Mouse (Mus musculus) forebrain, embryonic 11.5 days (tissue): Measurements from ENCODE around the gene Hmcn2. TPM values are rescaled to one million over a fixed set of nuclear protein-coding genes. Genes with fewer than 3 reads are reported as not detected.

ENCODE experiments used
- ATAC-seq: fragments of 200-750 bp; cut with Nextera tagmentation; replicated peaks from 2 replicates; pipeline ENCODE4 v1.8.0; 2017; ENCODE audit warnings: moderate TSS enrichment; ENCODE audit not compliant: low FRiP score
- DNase-seq: peaks from one replicate; pipeline ENCODE4 v3.0.0-alpha.2; 2017; ENCODE audit warnings: low spot score
- H3K27ac ChIP-seq: fragments of 300-500 bp; sonication (generic); 2 replicates; pipeline ENCODE4 v1.5.1; 2014; ENCODE audit warnings: low read depth, low read length
- H3K27me3 ChIP-seq: fragments of 300-500 bp; sonication (generic); 2 replicates; pipeline ENCODE4 v1.6.1; 2014; ENCODE audit warnings: mild to moderate bottlenecking, low read length, mixed read lengths; ENCODE audit not compliant: control insufficient read depth, insufficient read depth
- H3K36me3 ChIP-seq: fragments of 300-500 bp; sonication (generic); 2 replicates; pipeline ENCODE4 v1.6.1; 2014; ENCODE audit warnings: mild to moderate bottlenecking, low read length, moderate library complexity, mixed read lengths; ENCODE audit not compliant: control insufficient read depth, insufficient read depth
- H3K4me1 ChIP-seq: fragments of 300-500 bp; sonication (generic); replicated peaks from 2 replicates; pipeline ENCODE4 v1.6.1; 2014; ENCODE audit warnings: low read length, mixed read lengths; ENCODE audit not compliant: control insufficient read depth, insufficient read depth
- H3K4me2 ChIP-seq: fragments of 300-500 bp; sonication (generic); 2 replicates; pipeline ENCODE4 v1.6.1; 2014; ENCODE audit warnings: low read depth, mild to moderate bottlenecking, low read length, moderate library complexity, mixed read lengths; ENCODE audit not compliant: severe bottlenecking
- H3K4me3 ChIP-seq: fragments of 300-500 bp; sonication (generic); 2 replicates; pipeline ENCODE4 v1.5.1; 2014; ENCODE audit warnings: low read depth, low read length
- H3K9ac ChIP-seq: fragments of 300-500 bp; sonication (generic); 2 replicates; pipeline ENCODE4 v1.6.1; 2014; ENCODE audit warnings: low read length
- H3K9me3 ChIP-seq: fragments of 300-500 bp; sonication (generic); 2 replicates; pipeline ENCODE4 v1.6.1; 2016; ENCODE audit warnings: low read length, mixed read lengths; ENCODE audit not compliant: control insufficient read depth
- WGBS: fragments of 180-500 bp; shearing (Covaris S2); extraction: QIAGEN DNeasy Blood & Tissue Kit; methylation state at CpG from one replicate; pipeline ENCODE4 v1.1.7; 2014; 5-methylcytosine and 5-hydroxymethylcytosine counted together
- polyA plus RNA-seq: library from polyadenylated mRNA; unstranded; fragments of >200 nt; fragmentation: Nextera tagmentation; extraction: Ambion mirVana; gene quantifications from 2 replicates; pipeline ENCODE4 v1.2.1, GENCODE M21; 2014

Gene Hmcn2
- polyA plus RNA-seq, 1 experiment from 2014 or later: 0.09 TPM

GRCm38 (mm10) chr2:31455418-31455817 lies 141.2 kb downstream of the Hmcn2 start:
- Histone ChIP-seq H3K9ac (no peak overlapping the region), H3K4me2 (no peak overlapping the region), H3K36me3 (no peaks in the 10 kb centered on the region), H3K27ac (no peak overlapping the region), H3K9me3 (no peaks in the 10 kb centered on the region), H3K4me3 (no peak overlapping the region), H3K27me3 (peaks cover 7% of the 10 kb centered on the region), H3K4me1 (peaks cover 2% of the 10 kb centered on the region; the same call in 1 of the 2 replicates)
- ATAC-seq (no peak), DNase-seq (no peak)
- WGBS: 90% methylated on average over 7 of the region's 7 CpGs

GRCm38 (mm10) chr2:31458460-31458859 lies 144.2 kb downstream of the Hmcn2 start:
- Histone ChIP-seq H3K4me2 (no peak overlapping the region), H3K9ac (no peak overlapping the region), H3K27me3 (peaks cover 15% of the 10 kb centered on the region), H3K36me3 (no peaks in the 10 kb centered on the region), H3K4me3 (no peak overlapping the region), H3K9me3 (no peaks in the 10 kb centered on the region), H3K27ac (no peak overlapping the region), H3K4me1 (0 out of 2 replicates have a peak, but pooled peaks cover 2% of the 10 kb centered on the region)
- DNase-seq (no peak), ATAC-seq (no peak)
- 54% methylated on average over 5 of the region's 5 CpGs for WGBS

GRCm38 (mm10) chr2:31458989-31459936 lies 145.0 kb downstream of the Hmcn2 start:
- DNase-seq (peak; percentile 48), ATAC-seq (no peak)
- H3K36me3 ChIP-seq: no peaks in the 10 kb centered on the region
- WGBS: 40% methylated on average over 16 of the region's 16 CpGs
- no peak overlapping the region for H3K9ac ChIP-seq
- H3K4me2 ChIP-seq: peak overlapping the region; percentile 62; the same call in 1 of the 2 replicates
- H3K27ac ChIP-seq: no peak overlapping the region
- H3K4me1 ChIP-seq: 0 out of 2 replicates have a peak, but pooled peaks cover 2% of the 10 kb centered on the region
- peaks cover 15% of the 10 kb centered on the region for H3K27me3 ChIP-seq
- no peak overlapping the region for H3K4me3 ChIP-seq
- H3K9me3 ChIP-seq: no peaks in the 10 kb centered on the region

GRCm38 (mm10) chr2:31460025-31460571 lies 145.9 kb downstream of the Hmcn2 start:
- H3K9ac ChIP-seq: peak overlapping the region; percentile 50; the same call in 1 of the 2 replicates
- H3K36me3 ChIP-seq: no peaks in the 10 kb centered on the region
- H3K27ac ChIP-seq: no peak overlapping the region

GRCm38 (mm10) chr2:31460920-31461319 lies 146.7 kb downstream of the Hmcn2 start:
- 81% methylated on average over 7 of the region's 7 CpGs for WGBS
- Histone ChIP-seq H3K4me3 (no peak overlapping the region), H3K9me3 (no peaks in the 10 kb centered on the region), H3K27me3 (peaks cover 15% of the 10 kb centered on the region), H3K4me1 (0 out of 2 replicates have a peak, but pooled peaks cover 2% of the 10 kb centered on the region), H3K4me2 (no peak overlapping the region), H3K36me3 (no peaks in the 10 kb centered on the region), H3K9ac (no peak overlapping the region), H3K27ac (no peak overlapping the region)
- ATAC-seq (no peak), DNase-seq (no peak)

More at GRCm38 (mm10) chr2:31460025-31460571, 145.9 kb downstream of the Hmcn2 start:
- DNase-seq (peak; percentile 82), ATAC-seq (peak; percentile 39; the same call in 1 of the 2 replicates)
- H3K27me3 ChIP-seq: peaks cover 15% of the 10 kb centered on the region
- H3K4me1 ChIP-seq: 0 out of 2 replicates have a peak, but pooled peaks cover 2% of the 10 kb centered on the region
- no peaks in the 10 kb centered on the region for H3K9me3 ChIP-seq
- H3K4me2 ChIP-seq: peak overlapping the region; percentile 62
- 1% methylated on average over 48 of the region's 48 CpGs for WGBS
- peak overlapping the region; percentile 34 for H3K4me3 ChIP-seq

- Histone ChIP-seq H3K9me3 (no peaks in the 10 kb centered on the region), H3K27ac (no peak overlapping the region), H3K4me2 (no peak overlapping the region), H3K9ac (no peak overlapping the region), H3K4me3 (no peak overlapping the region), H3K4me1 (0 out of 2 replicates have a peak, but pooled peaks cover 2% of the 10 kb centered on the region), H3K36me3 (no peaks in the 10 kb centered on the region), H3K27me3 (peaks cover 15% of the 10 kb centered on the region)
- DNase-seq: no peak
- 51% methylated on average over 8 of the region's 8 CpGs for WGBS
- ATAC-seq: no peak
Measured at GRCm38 (mm10) chr2:31462051-31462450, 147.8 kb downstream of the Hmcn2 start.

- no peak for ATAC-seq
- H3K27ac ChIP-seq: no peak overlapping the region
- 0 out of 2 replicates have a peak, but pooled peaks cover 2% of the 10 kb centered on the region for H3K4me1 ChIP-seq
- no peak for DNase-seq
- 88% methylated on average over 7 of the region's 7 CpGs for WGBS
- no peak overlapping the region for H3K4me2 ChIP-seq
- no peak overlapping the region for H3K9ac ChIP-seq
- H3K4me3 ChIP-seq: no peak overlapping the region
- H3K9me3 ChIP-seq: no peaks in the 10 kb centered on the region
- no peaks in the 10 kb centered on the region for H3K36me3 ChIP-seq
- H3K27me3 ChIP-seq: peaks cover 16% of the 10 kb centered on the region
Measured at GRCm38 (mm10) chr2:31463253-31463652, 149.0 kb downstream of the Hmcn2 start.

GRCm38 (mm10) chr2:31463696-31464528 lies 149.7 kb downstream of the Hmcn2 start:
- WGBS: 60% methylated on average over 8 of the region's 8 CpGs
- DNase-seq (no peak), ATAC-seq (no peak)
- no peak overlapping the region for H3K27ac ChIP-seq
- H3K9ac ChIP-seq: no peak overlapping the region
- no peak overlapping the region for H3K4me3 ChIP-seq
- H3K36me3 ChIP-seq: no peaks in the 10 kb centered on the region
- H3K9me3 ChIP-seq: no peaks in the 10 kb centered on the region
- H3K4me2 ChIP-seq: no peak overlapping the region
- peaks cover 19% of the 10 kb centered on the region for H3K27me3 ChIP-seq
- H3K4me1 ChIP-seq: 0 out of 2 replicates have a peak, but pooled peaks cover 2% of the 10 kb centered on the region
